Mouse (Mus musculus) MEL (cell line): ENCODE results near the gene Ckap5.

Experiments
- CHD1 ChIP-seq: IDR thresholded peaks from 2 replicates; pipeline ENCODE4 v1.6.1; 2012; ENCODE audit warnings: low read depth, mild to moderate bottlenecking, inconsistent platforms, low read length, improper control_type of control experiment
- CHD2 ChIP-seq: IDR thresholded peaks from 2 replicates; pipeline ENCODE4 v1.6.1; 2011; ENCODE audit warnings: low read length, improper control_type of control experiment
- CTCF ChIP-seq, 3 experiments: IDR thresholded peaks in 2 of 3; conservative IDR thresholded peaks in 1 of 3; 2 replicates each; pipeline ENCODE4 v1.5.1; 2011 to 2012; ENCODE audit warnings: low read length in 3 of 3, low read depth in 2 of 3, mild to moderate bottlenecking in 2 of 3, improper control_type of control experiment in 1 of 3, inconsistent platforms in 1 of 3, mixed read lengths in 1 of 3, moderate library complexity in 1 of 3; ENCODE audit not compliant: control insufficient read depth in 1 of 3, insufficient read depth in 1 of 3, poor library complexity in 1 of 3, severe bottlenecking in 1 of 3
- EP300 ChIP-seq, 2 experiments: IDR thresholded peaks; 2 replicates each; pipeline ENCODE4 v1.6.1; 2011; ENCODE audit warnings: improper control_type of control experiment in 2 of 2, low read length in 2 of 2, low read depth in 1 of 2, mild to moderate bottlenecking in 1 of 2
- GATA1 ChIP-seq: IDR thresholded peaks from 2 replicates; pipeline ENCODE4 v1.6.1; 2011; ENCODE audit warnings: low read depth, low read length, improper control_type of control experiment
- HCFC1 ChIP-seq: IDR thresholded peaks from 2 replicates; pipeline ENCODE4 v1.6.1; 2012; ENCODE audit warnings: low read depth, mild to moderate bottlenecking, inconsistent platforms, low read length, improper control_type of control experiment, moderate library complexity
- MAX ChIP-seq: IDR thresholded peaks from 2 replicates; pipeline ENCODE4 v1.6.1; 2011; ENCODE audit warnings: low read length, improper control_type of control experiment
- MXI1 ChIP-seq: IDR thresholded peaks from 2 replicates; pipeline ENCODE4 v1.6.1; 2011; ENCODE audit warnings: mild to moderate bottlenecking, low read depth, low read length, improper control_type of control experiment
- POLR2A ChIP-seq, 2 experiments: IDR thresholded peaks; 2 replicates each; pipeline ENCODE4 v1.6.1; 2011 to 2012; ENCODE audit warnings: low read length in 2 of 2, mild to moderate bottlenecking in 2 of 2, control low read depth in 1 of 2, improper control_type of control experiment in 1 of 2, low read depth in 1 of 2, moderate library complexity in 1 of 2; ENCODE audit not compliant: control insufficient read depth in 1 of 2, insufficient read depth in 1 of 2, poor library complexity in 1 of 2
- POLR2AphosphoS2 ChIP-seq: IDR thresholded peaks from 2 replicates; pipeline ENCODE4 v1.6.1; 2011; ENCODE audit warnings: low read length, improper control_type of control experiment
- USF1 ChIP-seq: IDR thresholded peaks from 2 replicates; pipeline ENCODE4 v1.6.1; 2014; ENCODE audit warnings: low read depth, mild to moderate bottlenecking, inconsistent platforms, low read length, improper control_type of control experiment, moderate library complexity

GRCm38 (mm10) chr2:91630384-91630783 is 103.8 kb downstream of the Ckap5 start:
- no peak for TF ChIP-seq POLR2A (IDR thresholded peaks at IDR 0.05; ENCODE audit: control insufficient read depth in 1 of 2, insufficient read depth in 1 of 2, low read depth in 1 of 2, low read length in 2 of 2, poor library complexity in 1 of 2)
- no peak for TF ChIP-seq CHD2
- TF ChIP-seq CTCF (IDR thresholded peaks at IDR 0.05 in 2 of 3, conservative IDR thresholded peaks at IDR 0.05 in 1 of 3; ENCODE audit: control insufficient read depth in 1 of 3, insufficient read depth in 1 of 3, low read depth in 2 of 3, low read length in 3 of 3, poor library complexity in 1 of 3, severe bottlenecking in 1 of 3): no peak
- TF ChIP-seq USF1: no peak
- no peak for TF ChIP-seq CHD1
- TF ChIP-seq GATA1: no peak
- no peak for TF ChIP-seq MAX
- no peak for TF ChIP-seq EP300 (IDR thresholded peaks at IDR 0.05; ENCODE audit: low read depth in 1 of 2, low read length in 2 of 2)
- no peak for TF ChIP-seq HCFC1
- no peak for TF ChIP-seq MXI1
- no peak for TF ChIP-seq POLR2AphosphoS2
